Comparison of ENCODE assay signal across 8 mouse cellular contexts in the genomic region with DNA sequence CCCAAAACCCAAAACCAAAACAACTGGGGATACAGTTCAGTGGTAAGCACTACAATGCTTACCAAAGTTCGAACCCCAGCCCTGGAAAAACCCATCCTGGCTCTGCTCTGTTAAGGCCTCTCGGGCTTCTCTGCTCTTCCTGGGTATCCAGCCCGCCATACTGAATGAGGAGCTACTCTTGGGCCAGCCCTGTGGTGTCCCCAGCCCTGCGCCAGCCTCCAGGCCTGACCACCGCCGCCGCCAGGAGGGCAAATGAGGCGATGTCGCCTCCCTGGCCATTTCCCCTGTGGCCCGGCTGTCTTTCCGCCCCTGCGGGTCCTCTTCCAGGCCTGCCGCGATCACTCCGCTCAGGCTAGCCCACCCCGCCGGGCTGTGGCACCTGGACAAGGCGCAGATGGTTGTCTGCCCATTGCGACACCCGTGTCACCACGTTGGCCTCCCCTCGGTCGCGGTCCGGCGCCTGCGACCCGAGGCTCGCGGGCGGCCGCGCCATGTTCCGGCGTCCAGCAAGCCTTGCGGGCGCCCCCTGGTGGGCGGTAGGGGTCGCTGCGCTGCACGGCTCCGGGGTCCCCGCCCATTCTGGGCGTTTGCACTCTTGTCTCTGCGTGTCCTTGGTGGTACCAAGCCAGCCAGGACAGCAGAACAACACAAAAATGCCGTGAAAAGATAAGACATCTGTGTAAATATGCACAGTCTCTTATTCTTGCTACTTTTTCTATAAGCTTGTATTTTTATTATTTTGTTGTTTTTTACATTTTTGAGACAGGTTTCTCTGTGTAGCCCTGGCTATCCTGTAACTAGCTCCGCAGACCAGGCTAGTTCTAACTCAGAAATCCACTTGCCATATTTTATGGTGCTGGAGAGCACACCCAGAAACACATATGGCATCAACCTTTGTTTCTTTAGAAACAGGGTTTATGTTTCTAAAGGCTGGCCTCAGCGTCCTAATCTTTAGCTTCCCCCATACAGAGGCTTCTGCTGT. TPM values are rescaled to one million over a fixed set of nuclear protein-coding genes. Genes with fewer than 3 reads are reported as not detected.
A peak's percentile ranks its signal among the peaks of the same experiment; 100 is the strongest.
DNase-seq lines count a peak whose midpoint lies in the region; ATAC-seq and TF ChIP-seq lines count a peak whose summit lies in the region.

E130311K13Rik (minus strand) TSS at position 595 of the 982 bp plus-strand sequence.

- no peaks in the 10 kb centered on the region for H3K9me3 ChIP-seq in ES-E14 (ENCODE audit: control insufficient read depth, insufficient read depth, low read depth, low read length)
- H3K9me3 ChIP-seq in forebrain, embryonic 16.5 days (ENCODE audit: control insufficient read depth, low read length) = no peaks in the 10 kb centered on the region
- H3K9me3 ChIP-seq in lung, embryonic 14.5 days (ENCODE audit: low read depth, low read length) = no peaks in the 10 kb centered on the region

- peak within 1 kb of the TSS; percentile 72 to 77 for H3K4me3 ChIP-seq in ES-E14 (ENCODE audit: insufficient read depth in 1 of 2, low read depth in 1 of 2, low read length in 2 of 2, poor library complexity in 1 of 2, severe bottlenecking in 1 of 2)
- H3K4me3 ChIP-seq in forebrain, embryonic 16.5 days (replicated peaks; ENCODE audit: low read length) = peak within 1 kb of the TSS; percentile 85
- H3K4me3 ChIP-seq in layer of hippocampus, adult 2 months = peak within 1 kb of the TSS; percentile 91
- peak within 1 kb of the TSS; percentile 66 for H3K4me3 ChIP-seq in lung, embryonic 14.5 days (ENCODE audit: low read depth, low read length)
- H3K4me3 ChIP-seq in olfactory bulb, adult 2 months (ENCODE audit: insufficient read depth, low read depth, low read length) = peak within 1 kb of the TSS; percentile 72
- H3K4me3 ChIP-seq in thymus, adult 2 months (ENCODE audit: control insufficient read depth, insufficient read depth, low read length) = peak within 1 kb of the TSS; percentile 72

- peak within 1 kb of the TSS; percentile 53 for H3K4me2 ChIP-seq in forebrain, embryonic 16.5 days (ENCODE audit: low read length)
- peak within 1 kb of the TSS; percentile 68 for H3K4me2 ChIP-seq in lung, embryonic 14.5 days

- peak; percentile 100 for TF ChIP-seq CTCF in layer of hippocampus, adult 2 months (conservative IDR thresholded peaks at IDR 0.05)
- TF ChIP-seq CTCF in lung, embryonic 14.5 days (IDR thresholded peaks at IDR 0.05; ENCODE audit: low read depth) = peak; percentile 62
- TF ChIP-seq CTCF in olfactory bulb, adult 2 months (IDR thresholded peaks at IDR 0.05; ENCODE audit: insufficient read depth, low read depth, low read length) = peak; percentile 98
- TF ChIP-seq CTCF in thymus, adult 2 months (IDR thresholded peaks at IDR 0.05; ENCODE audit: borderline replicate concordance, control insufficient read depth, extremely low read depth, insufficient read depth, low read length, poor library complexity) = peak; percentile 98

- in situ Hi-C loops in ES-E14 (cut with MboI; ENCODE audit: low sequenced_read_pairs in 2 of 2, unreplicated experiment in 2 of 2) = no loop called here

- intact Hi-C loops in heart, postnatal 36 days (cut with DNase I) = loop anchor here (2.0 to 5.0 kb wide), 2 partner anchors 34 to 377 kb away; no protein-coding TSS in a partner anchor

- H3K9ac ChIP-seq in ES-E14 (ENCODE audit: insufficient read depth, low read depth, low read length, poor library complexity, severe bottlenecking) = peak within 1 kb of the TSS; percentile 96
- H3K9ac ChIP-seq in forebrain, embryonic 16.5 days (replicated peaks; ENCODE audit: low read depth, low read length) = peak within 1 kb of the TSS; percentile 97
- peak within 1 kb of the TSS; percentile 88 for H3K9ac ChIP-seq in lung, embryonic 14.5 days

- no peaks in the 10 kb centered on the region for H3K4me1 ChIP-seq in ES-E14 (ENCODE audit: control insufficient read depth in 2 of 2, insufficient read depth in 2 of 2, low read length in 2 of 2, poor library complexity in 1 of 2)
- H3K4me1 ChIP-seq in forebrain, embryonic 16.5 days (replicated peaks; ENCODE audit: control insufficient read depth, insufficient read depth, low read length) = no peaks in the 10 kb centered on the region
- H3K4me1 ChIP-seq in lung, embryonic 14.5 days (ENCODE audit: insufficient read depth) = no peaks in the 10 kb centered on the region
- H3K4me1 ChIP-seq in olfactory bulb, adult 2 months (ENCODE audit: control insufficient read depth, insufficient read depth, low read length) = no peaks in the 10 kb centered on the region
- 0 out of 2 replicates have a peak, but pooled peaks cover 2% of the 10 kb centered on the region for H3K4me1 ChIP-seq in thymus, adult 2 months (replicated peaks; ENCODE audit: control insufficient read depth, insufficient read depth, low read length)

- peak; percentile 97 for ATAC-seq in forebrain, embryonic 16.5 days
- peak; percentile 98 for ATAC-seq in lung, embryonic 14.5 days (ENCODE audit: insufficient read depth)

- WGBS in forebrain, embryonic 16.5 days = 4% methylated on average over 48 of the region's 48 CpGs
- 4% methylated on average over 48 of the region's 48 CpGs for WGBS in lung, embryonic 14.5 days
- 6% methylated on average over 48 of the region's 48 CpGs for WGBS in olfactory bulb, adult 2 months
- 6% methylated on average over 48 of the region's 48 CpGs for WGBS in thymus, adult 2 months

- peak; percentile 70 for TF ChIP-seq POLR2A in olfactory bulb, adult 2 months (IDR thresholded peaks at IDR 0.05; ENCODE audit: insufficient read depth, low read depth, low read length)
- TF ChIP-seq POLR2A in thymus, adult 2 months (IDR thresholded peaks at IDR 0.05; ENCODE audit: control insufficient read depth, extremely low read depth, insufficient read depth, low read length, poor library complexity) = peak; percentile 47; the same call in 1 of the 2 replicates

- peak; percentile 67 for DNase-seq in ES-E14 (ENCODE audit: low read depth, low spot score)
- DNase-seq in cerebellum, adult 11-12 months = peak; percentile 87
- peak; percentile 94 to 95 for DNase-seq in heart, postnatal 36 days
- DNase-seq in layer of hippocampus, adult 2 months (ENCODE audit: low spot score in 2 of 2) = peak; percentile 77 to 92
- DNase-seq in lung, embryonic 14.5 days = peak; percentile 95
- peak; percentile 85 for DNase-seq in thymus, adult 2 months

- no peak within 1 kb of the TSS for H3K27ac ChIP-seq in ES-E14 (ENCODE audit: insufficient read depth, low read depth, low read length, poor library complexity, severe bottlenecking)
- no peak within 1 kb of the TSS for H3K27ac ChIP-seq in forebrain, embryonic 16.5 days (ENCODE audit: low read length)
- peak within 1 kb of the TSS; percentile 98 for H3K27ac ChIP-seq in layer of hippocampus, adult 2 months
- peak within 1 kb of the TSS; percentile 83 for H3K27ac ChIP-seq in lung, embryonic 14.5 days (ENCODE audit: low read depth)
- H3K27ac ChIP-seq in olfactory bulb, adult 2 months (ENCODE audit: insufficient read depth, low read depth, low read length) = peak within 1 kb of the TSS; percentile 71
- H3K27ac ChIP-seq in thymus, adult 2 months (ENCODE audit: control insufficient read depth, insufficient read depth, low read length) = no peak within 1 kb of the TSS

- H3K27me3 ChIP-seq in forebrain, embryonic 16.5 days (replicated peaks; ENCODE audit: control insufficient read depth, insufficient read depth, low read length) = no peaks in the 10 kb centered on the region
- H3K27me3 ChIP-seq in lung, embryonic 14.5 days (ENCODE audit: insufficient read depth, low read length) = no peaks in the 10 kb centered on the region
- H3K27me3 ChIP-seq in thymus, adult 2 months (ENCODE audit: control insufficient read depth, insufficient read depth, low read length) = no peaks in the 10 kb centered on the region

- H3K36me3 ChIP-seq in ES-E14 (ENCODE audit: control insufficient read depth, insufficient read depth, low read length, poor library complexity, severe bottlenecking) = no peaks in the 10 kb centered on the region
- H3K36me3 ChIP-seq in forebrain, embryonic 16.5 days (ENCODE audit: control insufficient read depth, insufficient read depth) = 0 out of 2 replicates have a peak, but pooled peaks cover 2% of the 10 kb centered on the region
- H3K36me3 ChIP-seq in lung, embryonic 14.5 days (ENCODE audit: insufficient read depth) = no peaks in the 10 kb centered on the region
- H3K36me3 ChIP-seq in thymus, adult 2 months (ENCODE audit: control insufficient read depth, insufficient read depth, low read length) = no peaks in the 10 kb centered on the region

TF ChIP-seq in ES-E14, 5 proteins besides CTCF, POLR2A, EP300 and RAD21:
- TF ChIP-seq ZC3H11A (IDR thresholded peaks at IDR 0.05; ENCODE audit: borderline replicate concordance, low read depth, low read length) = no peak
- TF ChIP-seq HCFC1 (IDR thresholded peaks at IDR 0.05; ENCODE audit: borderline replicate concordance, insufficient read depth, low read length) = peak; percentile 26; the same call in 1 of the 2 replicates
- TF ChIP-seq CHD2 (IDR thresholded peaks at IDR 0.05; ENCODE audit: low read depth, low read length) = no peak
- TF ChIP-seq ZNF384 (IDR thresholded peaks at IDR 0.05; ENCODE audit: low read depth, low read length) = peak; percentile 74

RNA-seq across cellular contexts. Expression of gene E130311K13Rik, which starts in this region (rescaled TPM):
- total RNA-seq in ES-E14 (2012; rRNA removed) = 3.3 and 3.4 TPM in 2 replicates
- polyA plus RNA-seq in forebrain, embryonic 16.5 days (2015; fragmentation: Nextera tagmentation; extraction: Ambion mirVana) = 7.2 and 7.5 TPM in 2 replicates
- total RNA-seq in heart, postnatal 36 days (2021) = 10 to 100 TPM in 1 of 2 experiments, 1 to 10 TPM in 1; 9.2 to 10.2 TPM
- total RNA-seq in layer of hippocampus, adult 2 months (2021) = 10 to 100 TPM; 13.5 to 13.6 TPM
- polyA plus RNA-seq in lung, embryonic 14.5 days (2014; fragmentation: Nextera tagmentation; extraction: Ambion mirVana) = 4.9 and 5.7 TPM in 2 replicates
- polyA plus RNA-seq in olfactory bulb, adult 2 months (2012; ENCODE audit: insufficient read depth, insufficient read length, low replicate concordance, missing spikeins) = not detected in 2 replicates
- 1.7 and 2.3 TPM in 2 replicates for polyA plus RNA-seq in thymus, adult 2 months (2012; rRNA removed)

Comparison
In these comparisons a context has a peak if more than half of its experiments do, and no peak if none do; other contexts are left out.
1. H3K27ac ChIP-seq: peak in layer of hippocampus, adult 2 months (single experiment), lung, embryonic 14.5 days (single experiment) and olfactory bulb, adult 2 months (single experiment); none in ES-E14 (single experiment), forebrain, embryonic 16.5 days (single experiment) and thymus, adult 2 months (single experiment).
2. Peak in every context shown above with its lines, with median percentiles within 50 percentile points of each other: DNase-seq, H3K4me3 ChIP-seq, H3K9ac ChIP-seq and CTCF ChIP-seq.